Mouse (Mus musculus) testis, adult 2 months (tissue): ENCODE measurements around the gene Gm10134. TPM values are rescaled to one million over a fixed set of nuclear protein-coding genes. Genes with fewer than 3 reads are reported as not detected.

Source experiments
- H3K27ac ChIP-seq: fragments of 200-500 bp; 2 replicates; pipeline ENCODE4 v1.5.1; 2012; ENCODE audit warnings: low read depth, low read length; ENCODE audit not compliant: control insufficient read depth, insufficient read depth
- H3K27me3 ChIP-seq: fragments of 200-500 bp; 2 replicates; pipeline ENCODE4 v1.6.1; 2012; ENCODE audit warnings: mild to moderate bottlenecking, low read length, moderate library complexity; ENCODE audit not compliant: control insufficient read depth, insufficient read depth
- H3K36me3 ChIP-seq: fragments of 200-500 bp; 2 replicates; pipeline ENCODE4 v1.6.1; 2012; ENCODE audit warnings: mild to moderate bottlenecking, low read length; ENCODE audit not compliant: control insufficient read depth, insufficient read depth
- H3K4me1 ChIP-seq: fragments of 200-500 bp; 2 replicates; pipeline ENCODE4 v1.6.1; 2012; ENCODE audit warnings: low read length; ENCODE audit not compliant: control insufficient read depth, insufficient read depth
- H3K4me3 ChIP-seq: fragments of 200-500 bp; 2 replicates; pipeline ENCODE4 v1.5.1; 2012; ENCODE audit warnings: low read depth, mild to moderate bottlenecking, low read length, moderate library complexity, mixed read lengths; ENCODE audit not compliant: control insufficient read depth
- CTCF ChIP-seq: fragments of 200-500 bp; IDR thresholded peaks from 2 replicates; pipeline ENCODE4 v1.5.1; 2012; ENCODE audit warnings: low read depth, mild to moderate bottlenecking, inconsistent platforms, low read length, moderate library complexity; ENCODE audit not compliant: control insufficient read depth, insufficient read depth, insufficient replicate concordance
- POLR2A ChIP-seq: fragments of 200-500 bp; IDR thresholded peaks from 2 replicates; pipeline ENCODE4 v1.6.1; 2012; ENCODE audit warnings: low read depth, mild to moderate bottlenecking, inconsistent platforms, low read length, moderate library complexity; ENCODE audit not compliant: control insufficient read depth
- polyA plus RNA-seq: library from polyadenylated mRNA; depleted of rRNA; stranded (reverse); fragments of >200 nt; gene quantifications from 2 replicates; pipeline ENCODE4 v1.2.3, GENCODE M21; 2012

Gm10134 gene
- polyA plus RNA-seq, 1 experiment, result 0.47 TPM

GRCm38 (mm10) chr2:28534436-28535262 is 28.8 kb downstream of the Gm10134 start:
- no peak for TF ChIP-seq CTCF
- TF ChIP-seq POLR2A, result no peak
- Histone ChIP-seq H3K4me3 (no peak overlapping the region), H3K27me3 (no peaks in the 10 kb centered on the region), H3K27ac (no peak overlapping the region), H3K4me1 (peaks cover 10% of the 10 kb centered on the region), H3K36me3 (no peaks in the 10 kb centered on the region)

- no peak overlapping the region for H3K4me3 ChIP-seq
- TF ChIP-seq CTCF (no peak), POLR2A (no peak)
- H3K36me3 ChIP-seq, result no peaks in the 10 kb centered on the region
- H3K4me1 ChIP-seq, result peaks cover 10% of the 10 kb centered on the region
- H3K27me3 ChIP-seq, result no peaks in the 10 kb centered on the region
- H3K27ac ChIP-seq, result no peak overlapping the region
Observed at GRCm38 (mm10) chr2:28535263-28535540, 29.3 kb downstream of the Gm10134 start.

- Histone ChIP-seq H3K4me1 (peaks cover 8% of the 10 kb centered on the region), H3K27me3 (no peaks in the 10 kb centered on the region), H3K27ac (no peak overlapping the region), H3K4me3 (no peak overlapping the region), H3K36me3 (no peaks in the 10 kb centered on the region; the same call in 1 of the 2 replicates)
- no peak for TF ChIP-seq CTCF
Observed at GRCm38 (mm10) chr2:28535650-28536049, 29.8 kb downstream of the Gm10134 start.

- no peaks in the 10 kb centered on the region for H3K27me3 ChIP-seq
- TF ChIP-seq CTCF (no peak), POLR2A (no peak)
- no peak overlapping the region for H3K27ac ChIP-seq
- H3K36me3 ChIP-seq, result no peaks in the 10 kb centered on the region; the same call in 1 of the 2 replicates
- peaks cover 8% of the 10 kb centered on the region for H3K4me1 ChIP-seq
- H3K4me3 ChIP-seq, result no peak overlapping the region
Observed at GRCm38 (mm10) chr2:28536166-28536565, 30.3 kb downstream of the Gm10134 start.

GRCm38 (mm10) chr2:28536766-28537633 is 31.1 kb downstream of the Gm10134 start:
- H3K27ac ChIP-seq, result no peak overlapping the region
- no peaks in the 10 kb centered on the region; the same call in 1 of the 2 replicates for H3K36me3 ChIP-seq
- H3K4me3 ChIP-seq, result no peak overlapping the region
- peaks cover 8% of the 10 kb centered on the region for H3K4me1 ChIP-seq
- H3K27me3 ChIP-seq, result no peaks in the 10 kb centered on the region
- no peak for TF ChIP-seq CTCF
- no peak for TF ChIP-seq POLR2A

- peaks cover 4% of the 10 kb centered on the region for H3K4me1 ChIP-seq
- no peak overlapping the region for H3K27ac ChIP-seq
Observed at GRCm38 (mm10) chr2:28537634-28537920, 31.7 kb downstream of the Gm10134 start.

GRCm38 (mm10) chr2:28537995-28538816 is 32.3 kb downstream of the Gm10134 start:
- H3K4me3 ChIP-seq, result no peak overlapping the region
- no peak overlapping the region for H3K27ac ChIP-seq
- no peaks in the 10 kb centered on the region for H3K27me3 ChIP-seq
- TF ChIP-seq CTCF (no peak), POLR2A (no peak)
- peaks cover 2% of the 10 kb centered on the region; the same call in 1 of the 2 replicates for H3K4me1 ChIP-seq
- H3K36me3 ChIP-seq, result peaks cover 3% of the 10 kb centered on the region

More at GRCm38 (mm10) chr2:28537634-28537920, 31.7 kb downstream of the Gm10134 start:
- H3K27me3 ChIP-seq, result no peaks in the 10 kb centered on the region
- TF ChIP-seq CTCF (no peak), POLR2A (no peak)
- H3K36me3 ChIP-seq, result peaks cover 3% of the 10 kb centered on the region
- no peak overlapping the region for H3K4me3 ChIP-seq
